Mouse (Mus musculus): ENCODE measurements around the gene St5. TPM values are rescaled to one million over a fixed set of nuclear protein-coding genes. Genes with fewer than 3 reads are reported as not detected.
A peak's percentile ranks its signal among the peaks of the same experiment; 100 is the strongest.

St5 gene
- polyA plus RNA-seq, 1 experiment from 2014 or later, result 61.4 TPM

GRCm38 (mm10) chr7:109507119-109507518 lies 196.3 kb downstream of the St5 start:
- H3K4me2 ChIP-seq (ENCODE audit: low read depth), result peak overlapping the region; percentile 24
- DNase-seq (ENCODE audit: low spot score) (peak; percentile 40), ATAC-seq (ENCODE audit: insufficient read depth, low FRiP score, low TSS enrichment) (peak; percentile 72)
- WGBS, result 2% methylated on average over 8 of the region's 8 CpGs
- H3K27ac ChIP-seq (ENCODE audit: low read depth, low read length), result no peak overlapping the region
- H3K9ac ChIP-seq (ENCODE audit: low read length), result peak overlapping the region; percentile 44; the same call in 1 of the 2 replicates
- H3K4me3 ChIP-seq (ENCODE audit: low read depth, low read length), result no peak overlapping the region
- H3K27me3 ChIP-seq (ENCODE audit: control insufficient read depth, insufficient read depth, low read length), result no peaks in the 10 kb centered on the region
- no peaks in the 10 kb centered on the region for H3K9me3 ChIP-seq (ENCODE audit: control insufficient read depth, low read length)
- H3K36me3 ChIP-seq (ENCODE audit: control insufficient read depth, insufficient read depth, low read length), result no peaks in the 10 kb centered on the region
- peaks cover 4% of the 10 kb centered on the region for H3K4me1 ChIP-seq (ENCODE audit: control insufficient read depth, insufficient read depth, low read length)

GRCm38 (mm10) chr7:109497507-109497906 lies 205.9 kb downstream of the St5 start:
- WGBS, result 49% methylated on average over 4 of the region's 4 CpGs
- DNase-seq (ENCODE audit: low spot score), result no peak
- H3K27me3 ChIP-seq (ENCODE audit: control insufficient read depth, insufficient read depth, low read length), result peaks cover 4% of the 10 kb centered on the region; the same call in 1 of the 2 replicates
- no peak overlapping the region for H3K27ac ChIP-seq (ENCODE audit: low read depth, low read length)
- H3K4me2 ChIP-seq (ENCODE audit: low read depth), result no peak overlapping the region
- no peak overlapping the region for H3K9ac ChIP-seq (ENCODE audit: low read length)
- no peaks in the 10 kb centered on the region for H3K36me3 ChIP-seq (ENCODE audit: control insufficient read depth, insufficient read depth, low read length)
- ATAC-seq (ENCODE audit: insufficient read depth, low FRiP score, low TSS enrichment), result no peak
- H3K4me3 ChIP-seq (ENCODE audit: low read depth, low read length), result no peak overlapping the region
- no peaks in the 10 kb centered on the region for H3K9me3 ChIP-seq (ENCODE audit: control insufficient read depth, low read length)
- peaks cover 3% of the 10 kb centered on the region; the same call in 1 of the 2 replicates for H3K4me1 ChIP-seq (ENCODE audit: control insufficient read depth, insufficient read depth, low read length)

DNA sequence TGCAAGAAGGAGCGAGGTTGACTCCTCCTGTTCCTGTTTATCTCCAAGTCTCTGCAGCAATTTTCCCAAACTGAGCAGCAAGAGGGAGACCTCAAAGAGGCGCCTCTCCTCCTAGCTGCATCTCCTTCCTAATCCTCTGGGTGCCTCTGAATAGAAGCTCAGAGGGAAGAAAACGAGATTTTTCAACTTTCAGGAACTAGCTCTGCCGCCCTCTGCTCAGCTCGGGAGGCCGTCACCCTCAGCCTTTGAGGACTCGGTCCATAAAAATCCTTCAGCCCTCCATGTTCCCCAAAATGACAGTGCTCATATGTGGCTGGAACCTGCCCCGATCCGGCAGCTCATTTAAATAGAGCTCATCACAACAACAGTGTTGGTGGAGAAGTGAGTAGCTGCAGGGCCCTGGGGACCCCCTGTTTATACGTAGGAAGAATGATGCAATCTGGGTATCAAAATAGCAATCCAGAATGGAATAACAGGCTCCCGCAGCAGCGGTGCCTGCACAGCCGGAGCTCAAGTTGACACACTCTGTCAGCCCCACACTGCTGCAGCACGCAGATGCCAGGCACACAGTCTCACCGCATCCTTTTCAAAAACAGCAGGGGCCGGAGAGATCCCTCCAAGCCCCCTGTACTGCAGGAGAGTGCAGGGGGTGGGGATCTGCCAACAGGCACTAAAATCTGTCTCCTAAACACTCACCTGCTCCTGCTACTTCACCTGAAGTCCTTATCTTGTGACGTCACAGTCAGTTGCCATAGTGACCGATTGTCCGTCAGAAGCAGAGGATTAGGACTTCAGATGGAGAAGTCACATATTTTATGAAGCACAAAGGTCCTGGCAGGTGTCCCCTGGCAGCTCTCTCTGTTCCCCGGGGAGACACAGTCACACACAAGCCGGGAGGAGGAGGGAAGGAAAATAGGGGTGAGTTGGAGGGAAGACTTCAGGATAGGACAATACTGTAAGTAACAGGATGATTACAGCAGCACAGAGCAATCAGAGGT lies 209.8 kb downstream of the St5 start:
- H3K4me1 ChIP-seq (ENCODE audit: control insufficient read depth, insufficient read depth, low read length), result peaks cover 3% of the 10 kb centered on the region; the same call in 1 of the 2 replicates
- DNase-seq (ENCODE audit: low spot score) (no peak), ATAC-seq (ENCODE audit: insufficient read depth, low FRiP score, low TSS enrichment) (0 out of 2 replicates have a peak, but pooled peaks have one; percentile 61)
- peak overlapping the region; percentile 18; the same call in 1 of the 2 replicates for H3K9ac ChIP-seq (ENCODE audit: low read length)
- H3K4me3 ChIP-seq (ENCODE audit: low read depth, low read length), result no peak overlapping the region
- H3K9me3 ChIP-seq (ENCODE audit: control insufficient read depth, low read length), result no peaks in the 10 kb centered on the region
- H3K27ac ChIP-seq (ENCODE audit: low read depth, low read length), result no peak overlapping the region
- WGBS, result 16% methylated on average over 21 of the region's 21 CpGs
- H3K36me3 ChIP-seq (ENCODE audit: control insufficient read depth, insufficient read depth, low read length), result no peaks in the 10 kb centered on the region
- peaks cover 4% of the 10 kb centered on the region; the same call in 1 of the 2 replicates for H3K27me3 ChIP-seq (ENCODE audit: control insufficient read depth, insufficient read depth, low read length)
- H3K4me2 ChIP-seq (ENCODE audit: low read depth), result peak overlapping the region; percentile 32

DNA sequence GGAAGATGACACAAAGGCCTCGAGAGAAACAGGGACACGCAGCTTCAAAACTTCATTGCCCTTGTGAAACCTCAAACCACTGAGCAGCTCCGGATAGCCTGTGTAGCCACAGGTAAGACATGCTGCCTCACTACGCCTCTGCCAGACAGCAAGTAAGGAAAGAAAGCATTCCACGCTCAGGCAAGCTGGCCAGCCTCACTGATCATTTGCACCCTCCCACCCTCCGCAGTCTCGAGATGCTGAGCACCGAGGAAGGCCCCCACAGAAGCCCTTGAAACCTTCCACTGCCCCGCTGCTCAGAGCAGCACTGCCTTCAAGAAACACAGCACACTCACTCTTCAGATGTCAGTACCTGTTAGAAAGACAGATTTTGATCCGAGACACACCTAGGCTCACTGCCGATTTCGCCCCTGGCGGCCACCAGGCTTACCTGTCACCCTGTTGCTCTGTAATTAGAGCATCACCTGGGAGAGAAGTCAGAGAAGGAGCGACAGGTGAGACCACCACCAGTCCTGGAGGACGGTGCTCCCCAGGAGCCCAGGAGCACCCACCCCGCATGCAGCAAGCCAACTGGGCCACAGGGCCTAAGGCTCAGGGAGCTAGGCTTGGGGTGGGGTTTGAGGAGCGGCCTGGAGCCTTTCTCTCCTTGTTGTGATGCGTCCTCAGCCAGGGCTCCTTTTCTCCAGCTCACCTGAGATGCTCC lies 210.6 kb downstream of the St5 start:
- WGBS, result 61% methylated on average over 18 of the region's 18 CpGs
- Histone ChIP-seq H3K27ac (ENCODE audit: low read depth, low read length) (no peak overlapping the region), H3K36me3 (ENCODE audit: control insufficient read depth, insufficient read depth, low read length) (no peaks in the 10 kb centered on the region), H3K9me3 (ENCODE audit: control insufficient read depth, low read length) (no peaks in the 10 kb centered on the region), H3K4me2 (ENCODE audit: low read depth) (peak overlapping the region; percentile 32; the same call in 1 of the 2 replicates), H3K9ac (ENCODE audit: low read length) (no peak overlapping the region), H3K27me3 (ENCODE audit: control insufficient read depth, insufficient read depth, low read length) (peaks cover 4% of the 10 kb centered on the region; the same call in 1 of the 2 replicates), H3K4me3 (ENCODE audit: low read depth, low read length) (no peak overlapping the region), H3K4me1 (ENCODE audit: control insufficient read depth, insufficient read depth, low read length) (peaks cover 3% of the 10 kb centered on the region; the same call in 1 of the 2 replicates)
- ATAC-seq (ENCODE audit: insufficient read depth, low FRiP score, low TSS enrichment), result no peak
- no peak for DNase-seq (ENCODE audit: low spot score)

DNA sequence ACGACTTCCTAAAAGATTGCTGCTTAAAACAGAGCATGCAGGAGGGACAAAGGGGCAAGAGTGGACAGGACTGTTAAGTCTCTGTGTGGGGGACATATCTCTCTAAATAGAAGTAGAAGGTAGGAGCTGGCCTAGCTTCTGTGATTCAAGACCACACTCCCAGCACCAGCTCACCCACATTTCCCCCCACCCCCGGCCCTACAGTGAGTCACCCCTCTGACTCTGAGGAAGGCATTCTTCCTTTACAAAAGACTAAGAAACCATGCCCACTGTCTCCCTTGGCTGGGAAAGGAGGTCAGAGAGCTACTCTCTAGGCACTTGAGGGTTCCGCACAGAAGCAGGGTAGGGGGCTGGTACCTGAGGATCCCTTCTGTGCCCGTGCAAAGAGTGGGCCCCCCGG lies 219.2 kb downstream of the St5 start:
- Histone ChIP-seq H3K9ac (ENCODE audit: low read length) (no peak overlapping the region), H3K27ac (ENCODE audit: low read depth, low read length) (no peak overlapping the region), H3K4me3 (ENCODE audit: low read depth, low read length) (no peak overlapping the region), H3K27me3 (ENCODE audit: control insufficient read depth, insufficient read depth, low read length) (no peaks in the 10 kb centered on the region), H3K4me1 (ENCODE audit: control insufficient read depth, insufficient read depth, low read length) (no peaks in the 10 kb centered on the region), H3K9me3 (ENCODE audit: control insufficient read depth, low read length) (no peaks in the 10 kb centered on the region), H3K4me2 (ENCODE audit: low read depth) (no peak overlapping the region), H3K36me3 (ENCODE audit: control insufficient read depth, insufficient read depth, low read length) (no peaks in the 10 kb centered on the region)
- WGBS, result 66% methylated on average over 5 of the region's 5 CpGs
- no peak for ATAC-seq (ENCODE audit: insufficient read depth, low FRiP score, low TSS enrichment)
- DNase-seq (ENCODE audit: low spot score), result no peak

- H3K27ac ChIP-seq (ENCODE audit: low read depth, low read length), result no peak overlapping the region
- H3K4me1 ChIP-seq (ENCODE audit: control insufficient read depth, insufficient read depth, low read length), result no peaks in the 10 kb centered on the region
- no peaks in the 10 kb centered on the region for H3K27me3 ChIP-seq (ENCODE audit: control insufficient read depth, insufficient read depth, low read length)
- no peak overlapping the region for H3K4me3 ChIP-seq (ENCODE audit: low read depth, low read length)
- DNase-seq (ENCODE audit: low spot score) (peak; percentile 50), ATAC-seq (ENCODE audit: insufficient read depth, low FRiP score, low TSS enrichment) (no peak)
- no peaks in the 10 kb centered on the region for H3K36me3 ChIP-seq (ENCODE audit: control insufficient read depth, insufficient read depth, low read length)
- no peaks in the 10 kb centered on the region for H3K9me3 ChIP-seq (ENCODE audit: control insufficient read depth, low read length)
- no peak overlapping the region for H3K9ac ChIP-seq (ENCODE audit: low read length)
- 0 out of 2 replicates have a peak overlapping the region, but pooled peaks have one; percentile 21 for H3K4me2 ChIP-seq (ENCODE audit: low read depth)
- 27% methylated on average over 7 of the region's 7 CpGs for WGBS
Observed at GRCm38 (mm10) chr7:109480765-109481197, 222.6 kb downstream of the St5 start.

DNA sequence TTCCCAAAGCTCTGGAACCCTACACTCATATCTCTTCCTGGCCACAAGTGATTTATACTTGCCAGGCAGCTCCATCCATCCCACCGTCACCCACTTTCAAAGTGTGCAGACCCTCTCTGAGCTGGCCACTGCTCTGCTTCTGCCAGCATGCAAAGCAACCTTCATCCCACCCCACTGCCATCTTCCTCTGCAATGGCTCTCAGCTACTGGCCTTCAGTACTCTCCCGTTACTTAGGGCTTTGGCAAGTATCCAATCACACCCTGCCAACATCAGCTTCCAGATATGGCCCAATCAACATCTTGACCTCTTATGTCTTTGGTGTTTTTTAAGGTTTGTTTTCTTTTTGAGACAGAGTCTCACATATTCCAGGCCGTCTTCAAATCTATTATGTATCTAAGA lies 225.5 kb downstream of the St5 start:
- Histone ChIP-seq H3K36me3 (ENCODE audit: control insufficient read depth, insufficient read depth, low read length) (no peaks in the 10 kb centered on the region), H3K27ac (ENCODE audit: low read depth, low read length) (no peak overlapping the region), H3K27me3 (ENCODE audit: control insufficient read depth, insufficient read depth, low read length) (no peaks in the 10 kb centered on the region), H3K9me3 (ENCODE audit: control insufficient read depth, low read length) (no peaks in the 10 kb centered on the region), H3K4me2 (ENCODE audit: low read depth) (no peak overlapping the region), H3K4me3 (ENCODE audit: low read depth, low read length) (no peak overlapping the region), H3K9ac (ENCODE audit: low read length) (no peak overlapping the region), H3K4me1 (ENCODE audit: control insufficient read depth, insufficient read depth, low read length) (no peaks in the 10 kb centered on the region)
- no peak for DNase-seq (ENCODE audit: low spot score)
- WGBS, result 90% methylated on average over 3 of the region's 3 CpGs
- no peak for ATAC-seq (ENCODE audit: insufficient read depth, low FRiP score, low TSS enrichment)
